Mouse (Mus musculus) gastrocnemius, postnatal 4 days (tissue): ENCODE results near the gene Lmbrd2. TPM values are rescaled to one million over a fixed set of nuclear protein-coding genes. Genes with fewer than 3 reads are reported as not detected.
"Not testable (repeated sequence)": the region's sequence is repeated elsewhere in the genome, so short reads cannot be mapped to it uniquely, and the experiment has no call there.

Experiments used
- DNase-seq, 2 experiments: peaks; one replicate each; pipeline ENCODE4 v3.0.0; 2021 to 2022; ENCODE audit warnings: low spot score in 2 of 2, mixed read lengths in 2 of 2
- total RNA-seq, 2 experiments: library from RNA; stranded (reverse); gene quantifications; 2 replicates each; pipeline ENCODE4 v1.2.3; 2021

The Lmbrd2 gene
- total RNA-seq, 2 experiments from 2014 or later: 17.9 to 18.0 TPM

DNA sequence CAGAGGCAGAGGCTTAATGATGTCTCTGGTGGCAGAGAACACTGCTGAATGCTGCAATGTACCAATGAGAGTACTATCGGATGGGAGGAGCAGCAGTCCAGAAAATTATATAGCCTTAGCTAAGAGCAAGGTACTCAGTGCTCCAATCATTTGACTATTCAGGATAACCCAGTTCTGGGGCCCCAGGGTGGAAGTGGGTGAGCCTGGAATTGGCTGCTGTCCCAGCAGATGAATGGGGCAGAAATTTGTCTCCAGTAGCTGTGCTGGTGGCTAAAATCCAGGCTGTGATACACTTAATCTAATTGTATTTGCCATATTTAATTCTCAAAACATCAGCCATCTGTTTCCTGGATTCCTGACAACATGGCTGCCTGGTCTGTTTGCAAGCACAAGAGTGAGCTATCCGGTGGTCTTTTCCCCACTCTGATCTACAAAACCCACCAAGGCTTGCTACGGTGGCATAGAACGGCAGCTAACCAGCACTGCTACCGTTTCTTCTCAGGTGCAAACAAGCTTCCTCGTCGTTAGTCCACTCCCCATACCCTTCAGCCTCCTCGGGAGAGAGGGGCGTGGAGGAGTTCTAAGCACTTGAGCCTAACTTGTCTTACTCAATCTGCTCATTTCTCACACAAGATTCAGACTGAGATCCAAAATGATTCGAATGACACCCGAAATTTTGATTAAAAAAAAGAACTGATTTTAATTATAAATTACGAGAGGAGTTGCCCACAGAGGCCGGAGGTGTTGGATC lies 7.5 kb upstream of the Lmbrd2 start:
- peak in 1 of 2 experiments; percentile 25 for DNase-seq

DNA sequence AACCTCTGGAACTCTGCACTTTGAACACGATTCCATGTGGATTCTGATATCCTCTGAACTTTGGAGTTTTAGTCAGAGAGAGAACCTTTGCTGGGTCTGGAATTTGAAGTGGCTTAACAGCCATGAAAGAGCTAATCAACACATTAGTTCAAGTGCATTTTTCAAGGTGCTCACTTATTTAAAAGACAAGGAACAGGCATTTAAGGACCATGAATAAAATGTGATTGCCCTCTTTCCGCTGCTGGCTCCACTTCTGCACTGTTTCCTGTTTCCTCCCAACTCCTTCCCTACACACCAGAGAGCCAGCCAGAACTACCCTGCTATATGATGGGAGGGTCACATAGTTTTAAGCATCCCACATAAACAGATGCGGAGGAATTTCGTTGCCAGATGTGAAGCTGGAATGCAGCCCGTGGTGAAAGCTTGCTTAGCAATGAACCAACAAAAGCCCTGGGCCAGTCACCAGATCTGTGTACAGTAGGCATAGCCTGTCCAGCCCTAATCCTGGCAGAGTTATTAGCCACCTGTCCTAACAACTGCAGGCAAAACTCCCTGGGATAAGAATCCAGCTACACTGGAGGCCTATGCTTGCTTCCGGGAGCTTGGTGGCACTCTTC lies 5.4 kb upstream of the Lmbrd2 start:
- peak; percentile 42 to 76 for DNase-seq

DNA sequence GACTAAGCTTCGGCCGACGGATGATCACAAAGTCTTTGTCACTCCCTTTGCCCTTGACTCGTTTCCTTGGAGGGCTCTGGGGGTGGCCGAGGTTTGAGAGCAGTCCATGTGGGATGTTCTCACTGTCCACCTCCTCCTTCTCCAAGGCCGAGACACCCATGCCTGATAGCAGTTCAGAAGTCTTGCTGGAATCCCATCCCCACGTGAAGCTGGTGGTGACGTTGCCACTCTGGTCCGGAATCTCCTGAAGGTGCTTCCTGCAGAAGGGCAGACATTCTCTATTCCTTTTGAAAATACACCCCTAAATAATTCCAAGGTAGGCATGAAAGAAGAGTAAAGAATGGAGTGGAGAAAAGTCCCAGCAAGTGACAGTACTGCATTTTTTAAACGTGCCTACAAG lies 903 bp upstream of the Lmbrd2 start:
- DNase-seq: no peak

DNA sequence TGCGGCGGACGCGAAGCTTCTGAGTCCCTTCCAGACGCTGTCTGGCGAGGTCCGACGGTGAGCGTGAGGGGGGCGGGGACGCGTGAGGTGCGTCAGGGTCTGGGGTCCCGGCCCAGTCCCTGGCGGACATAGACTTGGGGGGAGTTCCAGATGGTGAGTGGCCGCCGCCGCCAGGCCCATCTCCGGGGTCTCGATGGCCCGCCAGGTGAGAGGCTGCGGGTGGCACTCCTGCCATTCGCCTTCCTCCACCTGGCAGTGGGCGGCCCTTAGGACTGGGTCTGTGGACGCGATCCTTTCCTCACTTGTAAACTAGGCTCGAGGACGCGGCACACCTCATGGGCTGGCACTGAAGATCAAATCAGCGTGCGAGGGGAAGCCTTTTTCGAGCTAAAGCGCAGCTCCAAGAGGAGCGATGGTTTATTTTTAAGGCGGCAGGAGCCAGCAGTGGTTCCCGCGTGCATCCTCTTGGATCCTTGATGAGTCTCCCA lies 378 bp downstream of the Lmbrd2 start:
- DNase-seq: no peak

DNA sequence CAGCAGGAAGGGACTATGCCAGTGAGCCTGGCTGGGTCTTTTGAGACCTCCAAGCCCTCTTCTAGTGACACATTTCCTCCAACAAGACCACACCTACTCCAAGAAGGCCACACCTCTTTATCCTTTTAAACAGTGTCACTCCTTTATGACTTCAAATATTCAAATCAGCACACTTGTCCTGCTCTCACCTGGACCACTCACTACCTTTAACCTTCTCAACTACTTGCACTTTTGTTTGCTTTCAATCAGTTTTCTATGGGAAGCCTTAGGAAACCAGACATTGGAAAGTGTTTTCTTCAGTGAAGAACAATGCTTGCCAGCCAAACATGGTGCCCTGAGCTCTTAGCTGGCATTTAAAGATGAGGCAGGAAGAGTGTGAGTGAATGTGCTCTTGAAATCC lies 15.0 kb downstream of the Lmbrd2 start, which contains the start of gene Skp2:
Gene Skp2 (minus strand): TSS at position 101 of the 400 bp plus-strand sequence.
- DNase-seq: no peak

DNA sequence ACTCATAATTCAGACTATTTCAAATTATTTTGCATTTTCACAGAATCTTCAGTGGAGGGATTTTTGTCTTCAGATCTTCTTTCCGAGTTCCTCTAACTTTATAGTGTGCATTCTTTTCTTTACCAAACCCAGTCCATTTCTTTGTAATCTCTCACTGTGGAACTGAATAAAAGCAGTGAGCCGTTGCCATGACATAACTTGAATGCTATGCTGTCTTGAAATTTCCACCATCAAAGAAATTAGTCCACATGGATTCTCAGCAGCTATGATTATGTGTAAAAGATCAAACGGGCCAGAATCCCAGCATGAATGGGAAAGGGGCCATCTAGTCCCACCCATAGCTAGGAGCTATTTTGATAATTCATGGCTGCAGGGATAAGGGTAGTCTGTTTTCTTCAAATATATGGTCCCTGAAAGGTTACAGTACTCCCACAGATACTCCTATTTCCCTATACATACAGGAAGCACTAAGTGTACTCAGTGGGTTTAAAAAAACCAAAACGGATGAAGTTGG lies 22.3 kb downstream of the Lmbrd2 start:
- DNase-seq: no peak

DNA sequence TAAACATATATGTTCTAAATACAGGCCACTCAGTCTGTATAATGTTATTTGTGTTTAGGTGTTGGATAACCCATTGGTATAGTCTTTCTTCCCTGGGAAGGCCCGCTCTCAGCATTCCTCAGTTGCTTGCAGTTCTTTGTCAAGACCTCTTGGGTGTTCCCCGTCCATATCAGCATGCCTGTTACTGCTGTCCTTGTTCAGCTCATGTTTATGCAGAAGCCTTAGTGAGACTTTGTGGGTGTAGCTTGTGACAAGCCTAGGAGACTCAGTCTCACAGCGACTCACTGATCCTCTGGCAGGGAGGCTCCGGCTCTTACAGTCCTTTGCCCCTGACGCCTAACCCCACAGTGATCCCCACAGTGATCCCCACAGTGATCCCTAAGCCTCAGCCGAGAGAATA lies 23.8 kb downstream of the Lmbrd2 start:
- DNase-seq: no peak

DNA sequence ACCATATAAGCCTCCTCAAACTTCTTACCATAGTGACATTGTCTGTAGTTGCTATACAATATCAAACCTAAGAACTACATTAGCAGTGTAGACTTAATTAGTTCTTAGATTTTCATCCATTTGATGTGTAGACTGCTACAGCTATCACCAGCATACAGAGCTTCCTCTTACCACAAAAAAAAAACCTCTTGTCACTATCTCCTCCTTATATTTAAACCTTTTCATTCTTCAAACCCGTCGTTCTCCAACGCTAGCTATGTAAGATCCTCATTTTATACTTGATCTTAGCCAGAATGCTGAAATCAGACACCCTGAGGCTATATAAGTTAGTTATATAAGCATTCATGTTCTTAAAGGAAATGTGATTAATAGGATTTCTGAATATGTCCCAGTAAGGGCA lies 36.7 kb downstream of the Lmbrd2 start:
- no peak for DNase-seq

DNA sequence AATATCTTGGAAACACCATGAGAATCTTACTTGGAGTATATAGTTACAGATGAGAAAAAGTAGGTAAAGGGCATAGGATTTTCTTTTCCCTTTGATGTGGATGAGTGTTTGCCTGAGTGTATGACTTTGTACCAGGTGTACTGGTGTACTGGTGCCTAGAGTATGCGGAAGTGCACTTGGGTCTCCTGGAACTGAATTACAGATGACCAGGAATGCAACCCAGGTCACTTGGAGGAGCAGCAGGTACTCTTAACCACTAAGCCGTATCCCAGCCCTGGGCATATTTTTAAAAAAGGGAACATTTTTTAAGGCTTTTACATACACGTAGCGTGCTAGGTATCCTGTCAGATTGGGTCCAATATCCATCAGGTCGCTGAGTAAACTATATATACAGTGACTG lies 43.6 kb downstream of the Lmbrd2 start:
- no peak for DNase-seq

DNA sequence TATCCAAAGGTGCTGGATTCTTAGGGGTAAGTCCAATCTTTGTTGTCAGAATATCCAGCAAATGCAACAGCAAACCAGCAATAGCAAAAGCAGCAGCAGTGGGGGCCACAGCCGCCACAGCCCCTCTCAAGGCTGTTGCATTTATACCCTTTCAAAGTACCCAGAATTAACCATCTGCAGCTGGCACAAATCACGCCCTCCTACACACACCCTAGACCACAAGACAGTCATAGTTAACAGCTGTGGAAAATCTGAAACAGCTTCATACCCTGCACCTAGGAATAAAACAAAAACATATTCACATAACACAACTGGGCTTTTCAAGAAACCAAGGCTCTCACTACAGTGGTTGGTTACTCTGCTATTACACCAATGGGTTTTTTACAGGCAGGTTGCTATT lies 49.4 kb downstream of the Lmbrd2 start:
- DNase-seq: no peak

DNA sequence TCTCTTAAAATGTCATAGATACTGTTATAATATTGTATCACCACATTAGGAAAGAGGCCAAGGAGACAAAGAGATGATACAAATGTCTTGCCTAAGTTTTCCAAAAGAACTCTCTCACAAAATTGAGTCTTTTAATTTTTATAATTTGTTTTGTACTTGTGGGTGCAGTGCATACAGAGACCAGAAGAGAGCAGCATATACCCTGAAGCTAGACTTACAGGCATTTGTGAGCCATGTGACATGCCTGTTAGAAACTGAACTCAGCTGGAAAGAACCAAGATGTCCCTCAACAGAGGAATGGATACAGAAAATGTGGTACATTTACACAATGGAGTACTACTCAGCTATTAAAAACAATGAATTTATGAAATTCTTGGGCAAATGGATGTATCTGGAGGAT lies 52.3 kb downstream of the Lmbrd2 start:
- DNase-seq: not testable (repeated sequence)

DNA sequence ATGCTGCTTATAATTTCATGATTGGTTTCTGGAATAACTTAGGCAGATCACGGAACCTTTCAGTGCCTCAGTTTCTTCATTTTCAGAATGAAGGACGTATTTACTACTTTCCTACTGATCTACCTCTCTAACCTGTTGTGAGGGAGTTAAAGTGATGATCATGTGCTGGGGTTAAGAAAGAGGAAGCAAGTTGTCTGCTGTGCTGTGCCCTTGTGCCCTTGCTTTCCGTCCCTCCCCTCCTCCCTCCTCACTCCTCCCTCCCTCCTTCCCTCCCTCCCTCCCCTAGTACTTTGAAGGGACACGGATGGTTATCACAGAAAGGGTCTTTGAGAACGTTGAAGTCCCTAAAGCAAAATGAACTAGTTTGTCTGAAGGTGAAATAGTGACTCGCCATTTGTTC lies 58.1 kb downstream of the Lmbrd2 start:
- DNase-seq: no peak

DNA sequence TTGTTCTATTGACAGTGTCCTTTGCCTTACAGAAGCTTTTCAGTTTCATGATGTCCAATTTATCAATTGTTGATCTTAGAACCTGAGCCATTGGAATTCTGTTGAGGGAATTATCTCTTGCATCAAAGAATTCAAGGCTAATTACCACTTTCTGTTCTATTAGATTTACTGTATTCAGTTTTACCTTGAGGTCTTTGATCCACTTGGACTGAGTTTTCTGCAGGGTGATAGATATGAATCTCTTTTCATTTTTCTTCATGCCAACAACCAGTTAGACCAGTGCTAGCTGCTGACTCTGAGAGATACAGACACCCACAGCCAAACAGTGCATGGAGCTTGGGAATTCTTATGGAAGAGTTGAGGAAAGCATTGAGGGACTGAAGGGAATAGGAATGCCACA lies 71.5 kb downstream of the Lmbrd2 start:
- DNase-seq: no peak

DNA sequence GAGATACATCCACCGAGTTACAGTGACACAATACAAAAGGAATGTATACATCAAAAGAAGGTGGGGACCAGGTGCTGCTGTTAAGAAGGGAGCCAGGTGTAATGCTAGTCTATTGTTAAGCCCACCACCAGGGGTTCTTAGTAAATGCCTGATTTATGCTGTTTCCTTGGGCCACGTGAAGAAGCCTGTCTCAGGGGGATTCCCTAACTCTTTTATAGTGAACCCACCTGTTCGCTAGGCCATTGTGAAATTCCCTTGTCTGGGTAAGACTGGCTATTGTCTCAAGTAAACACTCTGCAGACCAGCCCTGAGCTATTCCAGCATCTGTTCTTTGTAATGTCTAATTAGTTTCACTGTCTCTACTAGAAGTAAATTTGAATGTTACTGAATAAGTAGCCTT lies 72.7 kb downstream of the Lmbrd2 start:
- DNase-seq: not testable (repeated sequence)

DNA sequence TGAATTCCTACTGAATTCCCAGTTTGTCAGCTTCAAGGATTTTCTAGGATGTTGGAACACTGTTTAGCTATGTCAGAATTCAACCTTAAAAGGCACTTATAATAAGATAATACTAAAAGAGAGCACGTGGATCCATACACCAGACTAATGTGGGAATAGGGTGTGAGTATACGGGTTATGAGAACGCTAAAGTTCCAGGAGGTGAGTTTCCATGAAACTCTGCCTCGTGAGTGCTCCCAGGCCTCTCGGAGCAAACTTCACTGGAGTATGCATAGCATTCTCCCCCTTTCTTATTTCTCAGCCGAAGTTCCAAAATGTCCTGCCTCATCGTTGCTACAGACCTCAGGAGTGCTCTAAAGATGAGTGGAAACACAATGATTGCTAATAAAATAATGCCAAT lies 73.1 kb downstream of the Lmbrd2 start:
- not testable (repeated sequence) for DNase-seq

DNA sequence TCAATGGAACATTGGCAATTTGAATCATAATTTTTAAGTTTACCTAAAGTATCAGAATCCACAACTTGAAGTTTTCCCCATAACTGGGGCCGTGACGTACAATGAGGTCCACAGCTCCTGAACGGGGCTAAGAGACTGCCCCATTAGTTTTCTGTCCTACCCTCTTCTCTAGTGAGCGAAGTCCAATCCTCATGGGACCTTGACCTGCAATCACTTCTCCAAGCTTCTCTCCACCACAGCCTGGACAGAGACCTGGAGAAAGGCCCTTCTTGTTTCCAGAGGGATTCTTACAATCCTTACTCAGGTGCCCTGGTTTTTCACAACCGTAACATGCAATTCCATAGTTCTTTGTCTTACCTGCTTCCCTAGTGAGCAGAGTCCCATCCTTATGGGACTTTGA lies 76.1 kb downstream of the Lmbrd2 start:
- DNase-seq: no peak

DNA sequence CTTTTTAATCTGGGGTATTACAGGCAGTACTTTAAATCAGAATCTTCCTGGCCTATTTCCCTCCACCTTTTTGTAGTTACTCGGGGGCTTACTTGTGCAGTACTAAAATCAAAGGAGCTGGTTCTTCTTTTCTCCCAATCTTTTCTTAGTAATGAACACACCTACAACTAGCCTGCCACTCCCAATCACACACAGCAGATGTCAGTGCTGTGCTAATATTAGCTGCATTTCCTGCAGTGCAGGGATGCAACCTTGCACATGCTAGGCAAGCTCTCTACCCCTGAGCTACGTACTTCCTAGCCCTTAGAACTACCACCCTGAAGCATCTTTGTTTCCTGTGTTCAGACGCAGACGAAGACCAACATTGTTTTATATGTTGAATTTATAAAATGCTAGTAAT lies 90.6 kb downstream of the Lmbrd2 start:
- not testable (repeated sequence) for DNase-seq

DNA sequence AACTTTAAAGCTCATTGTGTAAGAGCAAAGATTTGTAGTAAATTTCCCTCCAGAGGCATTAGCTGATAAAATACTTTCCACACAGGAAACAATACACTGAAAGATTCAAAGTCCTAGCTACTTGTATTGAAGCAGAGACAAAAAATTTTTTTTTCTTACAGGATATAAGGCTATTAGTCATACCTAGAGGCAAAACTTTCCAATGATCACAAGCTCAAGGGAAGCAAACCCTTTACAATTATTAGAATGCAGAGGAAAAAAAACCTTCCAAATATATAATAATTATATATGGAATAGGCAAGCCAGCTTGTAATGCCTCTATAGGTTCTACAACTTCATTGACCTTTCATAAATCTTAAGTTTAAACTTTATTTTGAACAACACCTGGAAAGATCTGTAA lies 106.0 kb downstream of the Lmbrd2 start:
- no peak for DNase-seq
